Mouse (Mus musculus) MEL (cell line): ENCODE data around the gene Neurl2. TPM values are rescaled to one million over a fixed set of nuclear protein-coding genes. Genes with fewer than 3 reads are reported as not detected.

ENCODE experiments used
- DNase-seq: peaks from one replicate; pipeline ENCODE4 v3.0.0; 2011; ENCODE audit warnings: low read depth, low spot score
- H3K27ac ChIP-seq: 2 replicates; pipeline ENCODE4 v1.5.1; 2012; ENCODE audit warnings: low read depth, mild to moderate bottlenecking, control low read depth, low read length, moderate library complexity; ENCODE audit not compliant: control insufficient read depth
- H3K27me3 ChIP-seq, 2 experiments: fragments of 150-350 bp in 1 of 2; sonication (generic) in 1 of 2; 2 replicates each; pipeline ENCODE4 v1.6.1; 2012; ENCODE audit warnings: low read length in 2 of 2, mild to moderate bottlenecking in 2 of 2, improper control_type of control experiment in 1 of 2, moderate library complexity in 1 of 2; ENCODE audit not compliant: insufficient read depth in 2 of 2, control insufficient read depth in 1 of 2
- H3K36me3 ChIP-seq, 2 experiments: 2 replicates each; pipeline ENCODE4 v1.6.1; 2012 to 2014; ENCODE audit warnings: low read length in 2 of 2, improper control_type of control experiment in 1 of 2, inconsistent platforms in 1 of 2, mild to moderate bottlenecking in 1 of 2; ENCODE audit not compliant: insufficient read depth in 2 of 2, control insufficient read depth in 1 of 2
- H3K4me1 ChIP-seq, 2 experiments: fragments of 150-350 bp in 1 of 2; sonication (generic) in 1 of 2; 2 replicates each; pipeline ENCODE4 v1.6.1; 2012; ENCODE audit warnings: low read length in 2 of 2, improper control_type of control experiment in 1 of 2, mild to moderate bottlenecking in 1 of 2; ENCODE audit not compliant: insufficient read depth in 2 of 2, control insufficient read depth in 1 of 2
- H3K4me3 ChIP-seq, 2 experiments: fragments of 150-350 bp in 1 of 2; sonication (generic) in 1 of 2; 2 replicates each; pipeline ENCODE4 v1.5.1; 2012; ENCODE audit warnings: low read depth in 2 of 2, low read length in 2 of 2, mild to moderate bottlenecking in 2 of 2, moderate library complexity in 2 of 2, control low read depth in 1 of 2, improper control_type of control experiment in 1 of 2; ENCODE audit not compliant: control insufficient read depth in 1 of 2, insufficient read depth in 1 of 2
- H3K79me2 ChIP-seq: 2 replicates; pipeline ENCODE4 v1.6.1; 2012; ENCODE audit warnings: mild to moderate bottlenecking, low read length, moderate library complexity; ENCODE audit not compliant: control insufficient read depth, poor library complexity, insufficient read depth
- H3K9ac ChIP-seq: 2 replicates; pipeline ENCODE4 v1.6.1; 2012; ENCODE audit warnings: low read depth, mild to moderate bottlenecking, control low read depth, low read length, moderate library complexity; ENCODE audit not compliant: control insufficient read depth, poor library complexity, severe bottlenecking
- H3K9me3 ChIP-seq: fragments of 150-350 bp; sonication (generic); replicated peaks from 2 replicates; pipeline ENCODE4 v1.6.1; 2012; ENCODE audit warnings: mild to moderate bottlenecking, low read length, improper control_type of control experiment, moderate library complexity; ENCODE audit not compliant: insufficient read depth
- CHD1 ChIP-seq: IDR thresholded peaks from 2 replicates; pipeline ENCODE4 v1.6.1; 2012; ENCODE audit warnings: low read depth, mild to moderate bottlenecking, inconsistent platforms, low read length, improper control_type of control experiment
- CTCF ChIP-seq, 3 experiments: IDR thresholded peaks in 2 of 3; conservative IDR thresholded peaks in 1 of 3; 2 replicates each; pipeline ENCODE4 v1.5.1; 2011 to 2012; ENCODE audit warnings: low read length in 3 of 3, low read depth in 2 of 3, mild to moderate bottlenecking in 2 of 3, improper control_type of control experiment in 1 of 3, inconsistent platforms in 1 of 3, mixed read lengths in 1 of 3, moderate library complexity in 1 of 3; ENCODE audit not compliant: control insufficient read depth in 1 of 3, insufficient read depth in 1 of 3, poor library complexity in 1 of 3, severe bottlenecking in 1 of 3
- E2F4 ChIP-seq: IDR thresholded peaks from 2 replicates; pipeline ENCODE4 v1.6.1; 2011; ENCODE audit warnings: low read depth, low read length, improper control_type of control experiment, borderline replicate concordance
- ETS1 ChIP-seq: IDR thresholded peaks from 2 replicates; pipeline ENCODE4 v1.6.1; 2012; ENCODE audit warnings: low read depth, mild to moderate bottlenecking, inconsistent platforms, low read length, improper control_type of control experiment, moderate library complexity
- GABPA ChIP-seq: IDR thresholded peaks from 2 replicates; pipeline ENCODE4 v1.6.1; 2012; ENCODE audit warnings: low read depth, mild to moderate bottlenecking, inconsistent platforms, low read length, improper control_type of control experiment, moderate library complexity
- GATA1 ChIP-seq: IDR thresholded peaks from 2 replicates; pipeline ENCODE4 v1.6.1; 2011; ENCODE audit warnings: low read depth, low read length, improper control_type of control experiment
- JUND ChIP-seq: IDR thresholded peaks from 2 replicates; pipeline ENCODE4 v1.6.1; 2011; ENCODE audit warnings: low read depth, mild to moderate bottlenecking, improper control_type of control experiment, low read length
- KAT2A ChIP-seq: conservative IDR thresholded peaks from 2 replicates; pipeline ENCODE4 v1.6.1; 2012; ENCODE audit warnings: low read depth, low read length, improper control_type of control experiment, inconsistent platforms
- MAFK ChIP-seq: IDR thresholded peaks from 2 replicates; pipeline ENCODE4 v1.6.1; 2011; ENCODE audit warnings: low read depth, mild to moderate bottlenecking, low read length, improper control_type of control experiment, borderline replicate concordance
- MAX ChIP-seq: IDR thresholded peaks from 2 replicates; pipeline ENCODE4 v1.6.1; 2011; ENCODE audit warnings: low read length, improper control_type of control experiment
- MAZ ChIP-seq: IDR thresholded peaks from 2 replicates; pipeline ENCODE4 v1.6.1; 2012; ENCODE audit warnings: low read depth, mild to moderate bottlenecking, inconsistent platforms, low read length, improper control_type of control experiment
- MXI1 ChIP-seq: IDR thresholded peaks from 2 replicates; pipeline ENCODE4 v1.6.1; 2011; ENCODE audit warnings: mild to moderate bottlenecking, low read depth, low read length, improper control_type of control experiment
- MYB ChIP-seq: IDR thresholded peaks from 2 replicates; pipeline ENCODE4 v1.6.1; 2011; ENCODE audit warnings: mild to moderate bottlenecking, low read depth, low read length, improper control_type of control experiment
- POLR2AphosphoS5 ChIP-seq: IDR thresholded peaks from 2 replicates; pipeline ENCODE4 v1.6.1; 2012; ENCODE audit warnings: low read depth, borderline replicate concordance, mild to moderate bottlenecking, inconsistent platforms, low read length, moderate library complexity, mixed read lengths
- RAD21 ChIP-seq: IDR thresholded peaks from 2 replicates; pipeline ENCODE4 v1.6.1; 2011; ENCODE audit warnings: mild to moderate bottlenecking, low read depth, low read length, improper control_type of control experiment
- RCOR1 ChIP-seq: IDR thresholded peaks from 2 replicates; pipeline ENCODE4 v1.6.1; 2012; ENCODE audit warnings: low read depth, mild to moderate bottlenecking, inconsistent platforms, low read length, improper control_type of control experiment
- SIN3A ChIP-seq: IDR thresholded peaks from 2 replicates; pipeline ENCODE4 v1.6.1; 2012; ENCODE audit warnings: low read length, improper control_type of control experiment, inconsistent platforms
- SMC3 ChIP-seq: IDR thresholded peaks from 2 replicates; pipeline ENCODE4 v1.6.1; 2011; ENCODE audit warnings: low read depth, low read length, improper control_type of control experiment
- TCF12 ChIP-seq: IDR thresholded peaks from 2 replicates; pipeline ENCODE4 v1.6.1; 2014; ENCODE audit warnings: low read depth, mild to moderate bottlenecking, inconsistent platforms, low read length, improper control_type of control experiment, moderate library complexity
- UBTF ChIP-seq: IDR thresholded peaks from 2 replicates; pipeline ENCODE4 v1.6.1; 2012; ENCODE audit warnings: low read depth, mild to moderate bottlenecking, inconsistent platforms, low read length, improper control_type of control experiment, moderate library complexity, borderline replicate concordance; ENCODE audit not compliant: insufficient read depth
- USF1 ChIP-seq: IDR thresholded peaks from 2 replicates; pipeline ENCODE4 v1.6.1; 2014; ENCODE audit warnings: low read depth, mild to moderate bottlenecking, inconsistent platforms, low read length, improper control_type of control experiment, moderate library complexity
- USF2 ChIP-seq, 2 experiments: IDR thresholded peaks; 2 replicates each; pipeline ENCODE4 v1.6.1; 2011 to 2012; ENCODE audit warnings: improper control_type of control experiment in 2 of 2, low read length in 2 of 2, borderline replicate concordance in 1 of 2, inconsistent platforms in 1 of 2, low read depth in 1 of 2, mild to moderate bottlenecking in 1 of 2; ENCODE audit not compliant: insufficient read depth in 1 of 2
- ZC3H11A ChIP-seq: IDR thresholded peaks from 2 replicates; pipeline ENCODE4 v1.6.1; 2012; ENCODE audit warnings: low read depth, mild to moderate bottlenecking, inconsistent platforms, low read length, improper control_type of control experiment
- ZNF384 ChIP-seq: IDR thresholded peaks from 2 replicates; pipeline ENCODE4 v1.6.1; 2012; ENCODE audit warnings: low read depth, mild to moderate bottlenecking, inconsistent platforms, low read length, improper control_type of control experiment
- polyA plus RNA-seq, 2 experiments: library from polyadenylated mRNA; stranded (reverse) in 1 of 2; unstranded in 1 of 2; fragments of >175 nt in 1 of 2; fragments of >200 nt in 1 of 2; gene quantifications; 2 replicates each; pipeline versions ENCODE4 v1.2.1 to v1.2.4; 2012; ENCODE audit warnings: low replicate concordance in 2 of 2, low read depth in 1 of 2; ENCODE audit not compliant: insufficient read length in 2 of 2, insufficient read depth in 1 of 2, missing spikeins in 1 of 2
- total RNA-seq: library from RNA; depleted of rRNA; stranded (reverse); fragments of 300-350 nt; gene quantifications from 2 replicates; pipeline ENCODE4 v1.2.3, GENCODE M21; 2012

Neurl2 gene
- total and polyA plus RNA-seq, 3 experiments: 1.6 to 2.6 TPM; not detected in 1

DNA sequence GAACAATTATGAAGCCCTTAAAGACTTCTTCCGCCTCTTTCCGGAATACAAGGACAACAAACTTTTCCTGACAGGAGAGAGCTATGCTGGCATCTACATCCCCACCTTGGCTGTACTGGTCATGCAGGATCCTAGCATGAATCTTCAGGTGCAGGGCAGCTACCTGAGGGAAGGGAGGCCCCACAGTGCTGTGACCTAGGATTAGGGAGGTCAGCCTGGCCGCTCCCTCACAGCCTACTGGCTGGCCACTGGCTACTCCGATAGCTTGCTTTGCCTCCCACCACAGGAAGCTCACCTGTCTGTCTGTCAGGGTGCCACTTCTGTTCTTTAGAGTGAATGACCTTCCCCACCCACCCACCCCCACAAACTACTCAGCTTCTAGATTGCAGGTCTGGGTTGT lies 1.9 kb upstream of the Neurl2 start:
- no peaks in the 10 kb centered on the region for H3K9me3 ChIP-seq
- TF ChIP-seq ETS1 (no peak), KAT2A (no peak)
- no peaks in the 10 kb centered on the region for H3K27me3 ChIP-seq
- H3K36me3 ChIP-seq: peaks cover 2% of the 10 kb centered on the region in 2 experiments; a peak in 1 of 4 replicates
- no peak overlapping the region for H3K9ac ChIP-seq
- no peak overlapping the region for H3K4me3 ChIP-seq
- H3K27ac ChIP-seq: no peak overlapping the region
- no peak for DNase-seq
- peaks cover 18% of the 10 kb centered on the region for H3K79me2 ChIP-seq
- peaks cover 0 to 5% of the 10 kb centered on the region in 2 experiments; a peak in 1 of 4 replicates for H3K4me1 ChIP-seq

DNA sequence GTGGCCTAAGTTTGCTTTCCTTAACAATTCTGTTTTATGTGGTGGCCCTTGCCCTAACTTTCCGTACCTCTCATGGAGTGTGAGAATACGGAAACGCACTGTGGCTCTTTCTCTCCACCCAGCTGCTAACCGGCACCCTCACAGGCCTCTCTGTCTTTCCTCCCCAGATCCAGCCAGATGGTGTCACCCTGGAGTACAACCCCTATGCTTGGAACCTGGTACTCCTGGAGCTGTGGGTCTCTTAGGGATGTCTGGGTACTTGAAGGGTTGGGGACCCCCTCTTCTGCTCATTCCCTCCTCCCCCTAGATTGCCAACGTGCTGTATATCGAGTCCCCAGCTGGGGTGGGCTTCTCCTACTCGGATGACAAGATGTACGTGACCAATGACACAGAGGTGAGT lies 1.3 kb upstream of the Neurl2 start:
- peaks cover 0 to 5% of the 10 kb centered on the region in 2 experiments; a peak in 1 of 4 replicates for H3K4me1 ChIP-seq
- DNase-seq: peak; percentile 52
- TF ChIP-seq SIN3A: no peak
- 0 out of 2 replicates have a peak, but pooled peaks have one; percentile 20 for TF ChIP-seq SMC3
- TF ChIP-seq USF1: peak; percentile 31; the same call in 1 of the 2 replicates
- TF ChIP-seq CTCF (IDR thresholded peaks at IDR 0.05 in 2 of 3, conservative IDR thresholded peaks at IDR 0.05 in 1 of 3; ENCODE audit: control insufficient read depth in 1 of 3, insufficient read depth in 1 of 3, low read depth in 2 of 3, low read length in 3 of 3, poor library complexity in 1 of 3, severe bottlenecking in 1 of 3): peak in 2 of 3 experiments; percentile 18 to 20; a peak in 3 of 6 replicates
- no peak for TF ChIP-seq CHD1
- H3K79me2 ChIP-seq: peaks cover 18% of the 10 kb centered on the region
- no peaks in the 10 kb centered on the region for H3K27me3 ChIP-seq
- H3K4me3 ChIP-seq: peak overlapping the region; percentile 56 to 86
- no peaks in the 10 kb centered on the region for H3K9me3 ChIP-seq
- H3K27ac ChIP-seq: peak overlapping the region; percentile 48; the same call in 1 of the 2 replicates
- H3K36me3 ChIP-seq: peaks cover 2% of the 10 kb centered on the region in 2 experiments; a peak in 1 of 4 replicates
- peak overlapping the region; percentile 82 for H3K9ac ChIP-seq

DNA sequence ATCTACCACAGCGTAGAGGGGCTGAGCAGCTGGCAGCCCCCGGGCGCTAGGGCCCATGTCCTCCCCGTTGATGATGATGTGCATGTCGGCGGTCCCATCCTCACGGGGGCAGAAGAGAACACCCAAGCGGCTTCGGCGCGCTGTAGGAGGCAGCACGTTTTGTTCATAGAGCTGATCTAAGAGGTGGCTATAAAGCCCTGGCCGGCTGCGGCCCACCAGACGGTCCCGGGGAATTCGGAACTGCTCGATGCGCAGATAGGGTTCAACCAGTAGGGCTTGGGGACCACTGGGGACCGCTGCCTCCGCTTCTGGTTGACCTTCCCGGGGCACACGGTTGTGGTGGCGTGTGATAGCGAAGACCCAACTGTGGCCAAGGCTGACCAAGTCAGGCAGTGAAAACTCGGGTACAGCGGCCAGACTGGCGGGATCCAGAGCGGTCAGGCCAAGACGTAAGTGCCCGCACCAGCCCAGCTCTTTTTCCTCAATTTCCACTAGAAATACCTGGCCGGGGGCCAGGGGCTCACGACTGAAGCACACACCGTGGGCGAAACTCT lies 431 bp downstream of the Neurl2 start, which contains the start of gene Ctsa:
Gene Ctsa, plus strand, starts transcription at position 126 of the 554 bp plus-strand sequence.
- no peaks in the 10 kb centered on the region for H3K27me3 ChIP-seq
- H3K79me2 ChIP-seq: peaks cover 18% of the 10 kb centered on the region
- H3K9ac ChIP-seq: peak within 1 kb of the TSS; percentile 82
- peak within 1 kb of the TSS; percentile 56 to 86 for H3K4me3 ChIP-seq
- peak within 1 kb of the TSS; percentile 51 for H3K27ac ChIP-seq
- peak; percentile 87 for DNase-seq
- H3K9me3 ChIP-seq: no peaks in the 10 kb centered on the region
- peaks cover 2 to 4% of the 10 kb centered on the region in 2 experiments; a peak in 1 of 4 replicates for H3K36me3 ChIP-seq
- peaks cover 0 to 7% of the 10 kb centered on the region in 2 experiments; a peak in 2 of 4 replicates for H3K4me1 ChIP-seq
- peak; percentile 35 for TF ChIP-seq SMC3
- TF ChIP-seq ZC3H11A: no peak
- TF ChIP-seq KAT2A: no peak; the same call in 1 of the 2 replicates
- TF ChIP-seq TCF12: no peak
- TF ChIP-seq E2F4: no peak
- no peak for TF ChIP-seq RCOR1
- TF ChIP-seq ETS1: no peak
- no peak for TF ChIP-seq MYB
- TF ChIP-seq SIN3A: no peak
- TF ChIP-seq MXI1: peak; percentile 78
- TF ChIP-seq ZNF384: no peak
- TF ChIP-seq USF1: 0 out of 2 replicates have a peak, but pooled peaks have one; percentile 6
- TF ChIP-seq MAX: peak; percentile 51
- TF ChIP-seq JUND: 0 out of 2 replicates have a peak, but pooled peaks have one; percentile 2
- TF ChIP-seq POLR2AphosphoS5: no peak
- no peak for TF ChIP-seq MAFK
- peak; percentile 25 for TF ChIP-seq RAD21
- TF ChIP-seq GATA1: no peak
- no peak for TF ChIP-seq MAZ
- TF ChIP-seq GABPA: no peak
- no peak for TF ChIP-seq USF2 (IDR thresholded peaks at IDR 0.05; ENCODE audit: borderline replicate concordance in 1 of 2, insufficient read depth in 1 of 2, low read depth in 1 of 2, low read length in 2 of 2)
- 0 out of 2 replicates have a peak, but pooled peaks have one; percentile 46 for TF ChIP-seq UBTF
